Mouse (Mus musculus) cortical plate, adult 2 months (tissue): Measurements from ENCODE around the gene Nfatc3.

Experiments
- CTCF ChIP-seq: fragments of 200-500 bp; IDR thresholded peaks from 2 replicates; pipeline ENCODE4 v1.5.1; 2011; ENCODE audit warnings: mild to moderate bottlenecking, control low read depth, low read length; ENCODE audit not compliant: insufficient read depth; ENCODE audit errors: extremely low read depth
- POLR2A ChIP-seq: fragments of 200-500 bp; IDR thresholded peaks from 2 replicates; pipeline ENCODE4 v1.6.1; 2011; ENCODE audit warnings: mild to moderate bottlenecking, low read length, control low read depth; ENCODE audit not compliant: insufficient read depth; ENCODE audit errors: extremely low read depth

DNA sequence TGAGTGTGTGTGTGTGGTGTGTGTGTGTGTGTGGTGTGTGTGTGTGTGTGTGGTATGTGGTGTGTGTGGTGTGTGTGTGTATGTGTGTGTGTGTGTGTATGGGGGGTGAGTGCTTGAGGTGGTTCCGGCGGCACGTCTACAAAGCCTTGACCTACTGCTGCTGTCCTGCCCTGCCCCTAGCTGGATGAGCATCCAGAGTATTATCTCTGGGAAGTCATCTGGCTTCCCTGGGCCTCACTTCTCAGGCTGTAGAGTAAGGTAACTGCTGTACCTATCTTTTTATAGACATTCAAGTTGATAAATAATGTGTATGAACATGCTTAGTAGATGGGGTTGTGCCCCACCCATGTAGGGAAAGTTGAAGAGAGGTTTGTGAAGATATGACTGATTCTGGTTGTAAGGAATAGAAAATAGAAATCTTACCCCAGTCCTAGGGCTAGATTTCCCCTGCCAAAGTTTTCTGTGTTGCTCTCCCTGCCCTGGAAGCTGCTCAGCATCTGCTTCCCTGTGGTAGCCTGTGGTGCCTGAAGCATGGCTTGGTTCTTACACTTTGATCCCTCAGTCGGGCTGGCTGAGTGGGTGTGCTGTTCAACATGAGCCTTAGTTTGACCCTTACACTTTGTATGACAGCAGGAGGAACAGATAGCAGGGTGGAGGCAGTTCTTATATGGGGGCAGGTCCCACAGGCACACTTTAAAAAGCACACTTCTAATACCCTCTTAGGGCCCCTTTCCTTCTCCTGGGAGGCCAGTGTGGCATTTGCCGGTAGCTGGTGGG lies 10.6 kb upstream of the Nfatc3 start:
- TF ChIP-seq CTCF = no peak
- no peak for TF ChIP-seq POLR2A
